In genomic region chr14:34190361-34190760, GRCm38 (mm10) we compare ENCODE assay signal across 16 mouse cellular contexts. TPM values are rescaled to one million over a fixed set of nuclear protein-coding genes. Genes with fewer than 3 reads are reported as not detected.
DNase-seq lines count a peak whose midpoint lies in the region; ATAC-seq lines count a peak whose summit lies in the region.
"Had no signal": no experiment of that assay in that cellular context is flagged by ENCODE, and none has a peak within 500 bp of the region (broad histone marks: within the 10 kb centered on the region; RNA-seq: fewer than 3 reads in every experiment).

No protein-coding gene starts in this region.

- H3K27ac ChIP-seq in liver, embryonic 12.5 days: peak overlapping the region; percentile 66
- H3K27ac ChIP-seq in midbrain, embryonic 11.5 days (ENCODE audit: low read depth, low read length): no peak overlapping the region
- no peak overlapping the region for H3K27ac ChIP-seq in embryonic facial prominence, embryonic 10.5 days (replicated peaks)
- H3K27ac ChIP-seq in kidney, embryonic 15.5 days: no peak overlapping the region
- H3K27ac ChIP-seq: embryonic facial prominence, embryonic 13.5 days; forebrain, embryonic 13.5 days had no signal

- peak overlapping the region; percentile 37 for H3K4me2 ChIP-seq in liver, embryonic 12.5 days
- H3K4me2 ChIP-seq in midbrain, embryonic 11.5 days: no peak overlapping the region
- H3K4me2 ChIP-seq in kidney, embryonic 15.5 days: no peak overlapping the region
- H3K4me2 ChIP-seq: embryonic facial prominence, embryonic 13.5 days; forebrain, embryonic 13.5 days; lung, embryonic 14.5 days had no signal

- H3K4me3 ChIP-seq in liver, embryonic 12.5 days: no peak overlapping the region
- no peak overlapping the region for H3K4me3 ChIP-seq in midbrain, embryonic 11.5 days (ENCODE audit: low read depth, low read length)
- H3K4me3 ChIP-seq in embryonic facial prominence, embryonic 10.5 days: no peak overlapping the region
- no peak overlapping the region for H3K4me3 ChIP-seq in kidney, embryonic 15.5 days (replicated peaks)
- H3K4me3 ChIP-seq: embryonic facial prominence, embryonic 13.5 days; forebrain, embryonic 13.5 days had no signal

- DNase-seq in 416B (ENCODE audit: low read depth) (peak; percentile 46), ES-CJ7 (ENCODE audit: low read depth, low spot score) (peak; percentile 68)
- DNase-seq in adrenal gland, postnatal 25 days: peak; percentile 59
- no peak for DNase-seq in midbrain, embryonic 11.5 days (ENCODE audit: low spot score, missing footprints)
- DNase-seq in embryonic facial prominence, embryonic 10.5 days (ENCODE audit: low spot score): no peak
- DNase-seq: cerebellum, adult 11-12 months; gastrocnemius, postnatal 14 days; layer of hippocampus, adult 9-11 months; lung, embryonic 14.5 days; thymus, postnatal 14 days had no signal

- no peak overlapping the region for H3K9ac ChIP-seq in liver, embryonic 12.5 days
- no peak overlapping the region for H3K9ac ChIP-seq in midbrain, embryonic 11.5 days (ENCODE audit: low read length)
- H3K9ac ChIP-seq in kidney, embryonic 15.5 days: no peak overlapping the region
- H3K9ac ChIP-seq: embryonic facial prominence, embryonic 13.5 days; forebrain, embryonic 13.5 days; lung, embryonic 14.5 days had no signal

- H3K9me3 ChIP-seq in liver, embryonic 12.5 days (replicated peaks): no peaks in the 10 kb centered on the region
- no peaks in the 10 kb centered on the region for H3K9me3 ChIP-seq in midbrain, embryonic 11.5 days (ENCODE audit: control insufficient read depth, low read length)
- H3K9me3 ChIP-seq in embryonic facial prominence, embryonic 10.5 days: no peaks in the 10 kb centered on the region
- H3K9me3 ChIP-seq in kidney, embryonic 15.5 days (replicated peaks): no peaks in the 10 kb centered on the region
- H3K9me3 ChIP-seq: embryonic facial prominence, embryonic 13.5 days; forebrain, embryonic 13.5 days had no signal

- no peaks in the 10 kb centered on the region for H3K36me3 ChIP-seq in liver, embryonic 12.5 days
- no peaks in the 10 kb centered on the region for H3K36me3 ChIP-seq in midbrain, embryonic 11.5 days (ENCODE audit: control insufficient read depth, insufficient read depth, low read length)
- H3K36me3 ChIP-seq in embryonic facial prominence, embryonic 10.5 days (replicated peaks): no peaks in the 10 kb centered on the region
- no peaks in the 10 kb centered on the region for H3K36me3 ChIP-seq in kidney, embryonic 15.5 days

- WGBS in liver, embryonic 12.5 days (ENCODE audit: insufficient replicate concordance): 37% methylated on average over 7 of the region's 7 CpGs
- 75% methylated on average over 7 of the region's 7 CpGs for WGBS in midbrain, embryonic 11.5 days
- WGBS in embryonic facial prominence, embryonic 10.5 days: 79% methylated on average over 7 of the region's 7 CpGs
- 73% methylated on average over 7 of the region's 7 CpGs for WGBS in kidney, embryonic 15.5 days

- peak; percentile 93 for ATAC-seq in liver, embryonic 12.5 days
- ATAC-seq in midbrain, embryonic 11.5 days (ENCODE audit: low FRiP score): no peak
- no peak for ATAC-seq in kidney, embryonic 15.5 days (replicated peaks; ENCODE audit: low FRiP score)
- ATAC-seq: forebrain, embryonic 13.5 days had no signal

- peaks cover 24% of the 10 kb centered on the region for H3K4me1 ChIP-seq in liver, embryonic 12.5 days
- no peaks in the 10 kb centered on the region for H3K4me1 ChIP-seq in midbrain, embryonic 11.5 days (ENCODE audit: control insufficient read depth, insufficient read depth, low read length)
- no peaks in the 10 kb centered on the region for H3K4me1 ChIP-seq in embryonic facial prominence, embryonic 10.5 days
- H3K4me1 ChIP-seq in kidney, embryonic 15.5 days: 0 out of 2 replicates have a peak, but pooled peaks cover 3% of the 10 kb centered on the region
- H3K4me1 ChIP-seq: embryonic facial prominence, embryonic 13.5 days; forebrain, embryonic 13.5 days had no signal

- H3K27me3 ChIP-seq in liver, embryonic 12.5 days (replicated peaks): no peaks in the 10 kb centered on the region; the same call in 1 of the 2 replicates
- H3K27me3 ChIP-seq in midbrain, embryonic 11.5 days (ENCODE audit: control insufficient read depth, insufficient read depth, low read length): no peaks in the 10 kb centered on the region
- H3K27me3 ChIP-seq in embryonic facial prominence, embryonic 10.5 days (replicated peaks; ENCODE audit: low read depth, poor library complexity, severe bottlenecking): no peaks in the 10 kb centered on the region; the same call in 1 of the 2 replicates
- H3K27me3 ChIP-seq in kidney, embryonic 15.5 days: no peaks in the 10 kb centered on the region
- H3K27me3 ChIP-seq: embryonic facial prominence, embryonic 13.5 days; forebrain, embryonic 13.5 days had no signal

RNA-seq across cellular contexts. Expression of gene Gprin2, which starts 11.1 kb away (rescaled TPM):
- 0.76 and 2.5 TPM in 2 replicates for total RNA-seq in adrenal gland, postnatal 25 days (2021)
- polyA plus RNA-seq in liver, embryonic 12.5 days (2016; fragmentation: Nextera tagmentation; extraction: Ambion mirVana): 0.13 TPM in 2 replicates
- polyA plus RNA-seq in midbrain, embryonic 11.5 days (2014; fragmentation: Nextera tagmentation; extraction: Ambion mirVana): 0.39 and 0.60 TPM in 2 replicates
- polyA plus RNA-seq in embryonic facial prominence, embryonic 10.5 days (2016; fragmentation: Nextera tagmentation; extraction: Ambion mirVana): 0.18 and 1.0 TPM in 2 replicates
- polyA plus RNA-seq in kidney, embryonic 15.5 days (2015; fragmentation: Nextera tagmentation; extraction: Ambion mirVana): 0.51 and 0.83 TPM in 2 replicates
- total RNA-seq: megakaryocyte-erythroid progenitor cell, adult 5-6 weeks had no signal

RNA-seq across cellular contexts. Expression of gene Syt15, which starts 29.0 kb away (rescaled TPM):
- total RNA-seq in adrenal gland, postnatal 25 days (2021): 0.33 TPM in 1 of 2 replicates, not detected in the other
- 0.44 TPM in 2 replicates for polyA plus RNA-seq in liver, embryonic 12.5 days (2016; fragmentation: Nextera tagmentation; extraction: Ambion mirVana)
- polyA plus RNA-seq in midbrain, embryonic 11.5 days (2014; fragmentation: Nextera tagmentation; extraction: Ambion mirVana): 0.10 and 0.11 TPM in 2 replicates
- 0.04 and 0.08 TPM in 2 replicates for polyA plus RNA-seq in embryonic facial prominence, embryonic 10.5 days (2016; fragmentation: Nextera tagmentation; extraction: Ambion mirVana)
- polyA plus RNA-seq in kidney, embryonic 15.5 days (2015; fragmentation: Nextera tagmentation; extraction: Ambion mirVana): 0.78 and 1.1 TPM in 2 replicates
- total RNA-seq: megakaryocyte-erythroid progenitor cell, adult 5-6 weeks had no signal

RNA-seq across cellular contexts. Expression of gene Npy4r, which starts 38.1 kb away (rescaled TPM):
- 0.15 TPM in 1 of 2 replicates, not detected in the other for total RNA-seq in adrenal gland, postnatal 25 days (2021)
- polyA plus RNA-seq in liver, embryonic 12.5 days (2016; fragmentation: Nextera tagmentation; extraction: Ambion mirVana): not detected in 2 replicates
- not detected in 2 replicates for polyA plus RNA-seq in midbrain, embryonic 11.5 days (2014; fragmentation: Nextera tagmentation; extraction: Ambion mirVana)
- polyA plus RNA-seq in embryonic facial prominence, embryonic 10.5 days (2016; fragmentation: Nextera tagmentation; extraction: Ambion mirVana): not detected in 2 replicates
- polyA plus RNA-seq in kidney, embryonic 15.5 days (2015; fragmentation: Nextera tagmentation; extraction: Ambion mirVana): 0.17 and 0.21 TPM in 2 replicates
- total RNA-seq: left cerebral cortex, postnatal 36 days; megakaryocyte-erythroid progenitor cell, adult 5-6 weeks had no signal

Comparison
In these comparisons a context has a peak if more than half of its experiments do, and no peak if none do; other contexts are left out.
1. DNase-seq: peak in 416B (single experiment), ES-CJ7 (single experiment) and adrenal gland, postnatal 25 days (single experiment); none in midbrain, embryonic 11.5 days (single experiment) and embryonic facial prominence, embryonic 10.5 days (single experiment).